Mouse (Mus musculus) pancreas, adult 10 weeks (tissue): ENCODE data around the gene Adgrg3. TPM values are rescaled to one million over a fixed set of nuclear protein-coding genes. Genes with fewer than 3 reads are reported as not detected.

Experiments
- polyA plus RNA-seq: library from polyadenylated mRNA; stranded (reverse); fragments of 350-450 nt; fragmentation: Illumina TruSeq; extraction: RNeasy Lipid Tissue Mini Kit (QIAGEN cat#74804); gene quantifications from one replicate; pipeline ENCODE4 v1.2.3, GENCODE M21; 2015; ENCODE audit warnings: low read depth, low replicate concordance; ENCODE audit not compliant: insufficient read depth

Gene Adgrg3
- polyA plus RNA-seq: 3.5 TPM

DNA sequence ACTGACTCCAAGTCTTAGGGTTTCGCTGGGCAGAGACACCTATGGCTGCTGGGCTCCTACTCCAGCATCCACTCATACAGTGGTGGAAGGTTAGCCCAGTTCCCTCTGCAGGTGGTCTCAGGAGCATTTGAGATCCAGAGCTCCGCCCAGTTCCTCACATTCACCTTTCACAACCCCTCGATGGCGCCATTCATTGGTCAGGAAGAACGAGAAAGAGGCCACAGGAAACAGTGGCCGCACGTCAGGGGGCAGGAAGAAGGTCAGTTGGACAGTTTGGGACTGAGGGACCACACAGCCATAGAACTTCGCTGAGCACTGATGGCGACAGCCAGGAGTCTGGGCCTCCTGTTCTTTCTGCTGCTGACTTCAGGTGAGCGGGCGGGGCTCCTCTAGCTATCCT, at the start of gene Adgrg3:
TSS of gene Adgrg3 (plus strand) at position 242 of the 400 bp plus-strand sequence.

DNA sequence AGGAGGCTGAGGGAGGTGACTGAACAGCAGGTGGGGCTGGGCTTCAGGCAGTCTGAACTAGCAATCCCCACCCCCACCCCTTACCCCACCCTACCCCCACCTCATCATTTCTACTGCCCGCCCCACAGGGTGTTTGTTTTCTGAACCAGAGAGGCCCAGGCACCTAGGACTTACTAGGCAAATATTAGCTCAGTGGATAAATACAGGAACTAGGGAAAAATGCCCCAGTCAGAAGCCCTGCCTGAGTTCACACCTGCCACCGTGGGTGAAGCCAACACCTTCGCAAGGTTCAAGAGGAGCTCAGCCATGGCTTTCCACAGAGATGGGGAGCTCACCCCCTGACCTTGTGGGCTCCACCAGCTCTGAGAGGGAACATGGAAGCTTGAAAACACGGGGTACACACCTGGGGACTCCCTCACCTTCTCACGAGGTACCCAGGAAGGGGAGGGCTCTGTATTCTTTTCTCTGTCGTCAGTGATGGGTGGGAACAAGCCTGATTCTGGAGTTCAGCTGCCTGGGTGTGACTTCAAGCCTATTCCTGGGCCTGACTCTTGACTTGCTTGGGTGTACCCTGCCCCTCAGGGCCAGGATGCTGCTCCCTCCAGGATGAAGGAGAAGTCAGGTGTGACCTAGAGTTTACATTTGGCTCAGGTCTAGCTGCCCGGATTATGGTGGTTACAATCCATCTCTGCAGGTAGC, 42.9 kb upstream of the Adgrg3 start, which contains the start of gene Adgrg1:
TSS of gene Adgrg1 (plus strand) at position 285 of the 699 bp plus-strand sequence.

DNA sequence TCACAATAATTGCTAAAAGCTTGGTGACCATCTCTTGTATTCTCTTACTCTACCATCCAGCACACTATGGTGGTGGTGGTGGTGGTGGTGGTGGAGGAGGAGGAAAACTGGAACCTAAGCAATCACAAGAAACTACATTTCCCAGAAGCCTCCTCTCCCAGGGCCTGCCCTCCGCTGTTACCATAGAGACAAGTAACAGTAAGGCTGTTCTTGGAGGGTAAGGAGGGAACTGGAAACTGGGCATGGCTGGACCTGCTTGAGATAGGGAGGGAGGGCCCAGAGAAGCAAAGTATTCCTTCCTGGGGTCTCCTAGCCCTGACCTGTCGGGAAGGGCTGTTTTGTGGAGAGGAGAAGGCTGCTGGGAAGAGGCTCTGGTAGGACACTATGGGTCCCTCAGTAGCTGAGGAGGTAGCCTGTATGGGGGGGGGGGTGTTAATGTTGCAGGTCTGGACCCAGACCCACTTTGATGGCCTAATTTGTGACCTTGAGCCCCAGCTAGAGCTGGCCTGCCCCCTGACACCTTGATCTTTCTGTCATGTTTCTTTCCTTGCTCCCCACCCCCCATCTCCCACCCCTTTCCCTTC, 37.5 kb downstream of the Adgrg3 start, which contains the start of gene Drc7:
TSS of gene Drc7 (plus strand) at position 177 of the 584 bp plus-strand sequence.

DNA sequence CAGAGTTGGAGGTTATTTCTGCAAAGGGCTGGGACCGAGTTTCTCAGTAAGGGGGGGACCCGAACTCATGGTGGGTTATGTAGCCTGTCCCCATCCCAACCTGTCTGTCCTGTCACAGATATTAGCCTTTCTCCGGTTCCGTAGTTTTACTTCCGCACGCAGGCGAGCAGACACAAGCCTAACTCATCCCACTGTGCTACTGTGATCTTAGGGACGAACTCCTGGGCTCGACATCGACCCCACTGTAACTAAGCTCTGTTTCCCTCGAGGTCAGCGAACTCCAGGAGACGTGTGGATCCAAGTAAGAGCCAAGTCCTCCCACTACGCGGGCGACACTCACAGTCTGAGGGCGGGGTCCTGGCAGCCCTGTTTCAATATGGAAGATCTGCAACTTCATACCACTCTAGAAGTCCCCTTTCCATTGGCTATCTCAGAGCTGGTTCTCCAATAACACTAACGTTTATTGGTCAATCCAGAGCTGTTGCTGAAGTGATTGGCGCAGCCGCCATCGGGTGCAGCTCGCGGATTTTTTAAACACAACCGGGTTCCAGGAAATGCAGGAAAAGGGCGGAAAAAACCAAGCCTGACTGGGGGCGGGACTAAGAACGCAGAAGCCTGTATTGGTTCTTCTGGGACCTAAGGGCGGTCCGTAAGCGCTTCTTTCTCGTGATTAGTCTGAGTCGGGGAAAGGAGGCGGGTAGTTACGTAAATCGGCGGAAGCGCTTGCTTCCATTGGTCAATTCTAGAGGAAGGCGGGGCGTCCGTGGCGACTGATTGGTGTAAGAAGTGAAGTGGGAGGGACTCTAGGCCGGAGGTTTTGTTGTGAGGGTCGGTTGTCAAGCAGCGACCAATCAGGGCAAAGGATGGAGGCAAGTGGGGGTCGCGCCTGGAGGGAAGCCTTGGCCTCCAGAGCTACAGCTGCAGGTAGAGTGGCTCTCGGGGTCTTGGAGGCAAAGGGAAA, 63.2 kb downstream of the Adgrg3 start, which contains the start of gene Katnb1:
TSS of gene Katnb1 (plus strand) at position 806 of the 961 bp plus-strand sequence.

Other genes starting within 250 kb of the Adgrg3 start
- gene Cx3cl1, start 245.7 kb upstream of the Adgrg3 start, polyA plus RNA-seq: 5.9 TPM
- gene Ccl17, start 207.2 kb upstream of the Adgrg3 start, polyA plus RNA-seq: not detected
- 24.9 TPM for gene Coq9, start 179.4 kb upstream of the Adgrg3 start, polyA plus RNA-seq
- gene Ciapin1, start 179.3 kb upstream of the Adgrg3 start, polyA plus RNA-seq: 8.0 TPM
- 12.7 TPM for gene Polr2c, start 160.2 kb upstream of the Adgrg3 start, polyA plus RNA-seq
- gene Dok4, start 141.4 kb upstream of the Adgrg3 start, polyA plus RNA-seq: 6.9 TPM
- 2.3 TPM for gene Ccdc102a, start 99.6 kb upstream of the Adgrg3 start, polyA plus RNA-seq
- gene Adgrg5, start 94.0 kb upstream of the Adgrg3 start, polyA plus RNA-seq: 0.39 TPM
- 21.1 TPM for gene Adgrg1, start 42.9 kb upstream of the Adgrg3 start, polyA plus RNA-seq
- gene Drc7, start 37.4 kb downstream of the Adgrg3 start, polyA plus RNA-seq: not detected
- gene Katnb1, start 63.5 kb downstream of the Adgrg3 start, polyA plus RNA-seq: 3.3 TPM
- 29.2 TPM for gene Kifc3, start 185.1 kb downstream of the Adgrg3 start, polyA plus RNA-seq